ENCODE assay signal across 11 mouse cellular contexts in the genomic region with DNA sequence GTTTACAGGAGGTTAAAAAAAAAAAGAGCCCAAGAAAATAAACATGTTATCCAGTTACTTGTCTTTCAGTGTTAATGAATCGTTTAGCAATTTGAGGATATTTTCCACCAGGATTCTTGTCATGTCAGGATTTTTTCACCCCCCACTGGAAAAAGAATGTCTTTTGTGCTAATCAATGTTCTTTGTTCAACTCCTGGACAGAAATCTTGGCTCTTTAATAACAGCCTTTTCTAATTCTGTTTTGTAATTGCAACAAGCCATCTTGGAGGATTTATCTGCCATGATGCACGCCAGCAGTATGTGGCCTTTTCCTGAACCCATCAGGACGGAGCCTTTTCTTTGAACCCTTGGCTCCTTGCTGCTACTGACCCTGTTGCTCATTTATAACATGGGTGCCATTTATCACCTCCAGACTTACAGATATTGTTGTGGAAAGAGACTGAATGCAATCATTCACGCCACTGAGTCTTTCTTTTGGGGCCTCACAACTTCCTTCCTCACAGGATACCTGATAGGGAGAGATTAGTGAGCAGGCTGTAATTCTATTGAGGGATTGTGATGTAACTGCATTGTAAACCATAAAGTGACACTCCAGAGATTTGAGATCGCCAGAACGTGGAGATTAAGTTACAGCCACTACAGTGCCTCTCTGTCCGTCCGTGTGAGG.
A peak's percentile ranks its signal among the peaks of the same experiment; 100 is the strongest.
DNase-seq lines count a peak whose midpoint lies in the region; ATAC-seq and TF ChIP-seq lines count a peak whose summit lies in the region.
"Had no signal": no experiment of that assay in that cellular context is flagged by ENCODE, and none has a peak within 500 bp of the region (broad histone marks: within the 10 kb centered on the region; RNA-seq: fewer than 3 reads in every experiment).

No protein-coding gene starts in this region.

- WGBS in forebrain, embryonic 10.5 days, result 22% methylated on average over 8 of the region's 8 CpGs
- WGBS in forebrain, embryonic 15.5 days, result 14% methylated on average over 8 of the region's 8 CpGs
- 15% methylated on average over 8 of the region's 8 CpGs for WGBS in kidney, adult 2 months

- no peak overlapping the region for H3K9ac ChIP-seq in forebrain, embryonic 15.5 days (replicated peaks)
- H3K9ac ChIP-seq: embryonic facial prominence, embryonic 12.5 days; liver, embryonic 15.5 days had no signal

- ATAC-seq in forebrain, embryonic 15.5 days (replicated peaks), result no peak
- no peak for ATAC-seq in megakaryocyte-erythroid progenitor cell, adult 5-6 weeks (replicated peaks; ENCODE audit: low FRiP score, low TSS enrichment, poor library complexity, severe bottlenecking)

- peak overlapping the region; percentile 42 for H3K27ac ChIP-seq in forebrain, embryonic 10.5 days
- no peak overlapping the region for H3K27ac ChIP-seq in forebrain, embryonic 15.5 days (replicated peaks)
- no peak overlapping the region for H3K27ac ChIP-seq in kidney, adult 2 months (ENCODE audit: insufficient read depth, low read depth, low read length)
- H3K27ac ChIP-seq: embryonic facial prominence, embryonic 12.5 days; liver, embryonic 15.5 days had no signal

- H3K4me3 ChIP-seq in forebrain, embryonic 10.5 days, result no peak overlapping the region
- H3K4me3 ChIP-seq in forebrain, embryonic 15.5 days, result no peak overlapping the region
- no peak overlapping the region for H3K4me3 ChIP-seq in kidney, adult 2 months (ENCODE audit: insufficient read depth, low read depth, low read length)
- H3K4me3 ChIP-seq: embryonic facial prominence, embryonic 12.5 days; liver, embryonic 15.5 days had no signal

- no peak for TF ChIP-seq CTCF in kidney, adult 2 months (conservative IDR thresholded peaks at IDR 0.05; ENCODE audit: insufficient read depth, insufficient read length, low read depth, low read length)

- no peak overlapping the region for H3K4me2 ChIP-seq in forebrain, embryonic 15.5 days (replicated peaks)
- H3K4me2 ChIP-seq: embryonic facial prominence, embryonic 12.5 days; liver, embryonic 15.5 days had no signal

- no peaks in the 10 kb centered on the region for H3K36me3 ChIP-seq in forebrain, embryonic 10.5 days (replicated peaks)
- H3K36me3 ChIP-seq in forebrain, embryonic 15.5 days, result no peaks in the 10 kb centered on the region
- H3K36me3 ChIP-seq in kidney, adult 2 months (ENCODE audit: control insufficient read depth, insufficient read depth, low read length), result no peaks in the 10 kb centered on the region
- H3K36me3 ChIP-seq: embryonic facial prominence, embryonic 12.5 days; liver, embryonic 15.5 days had no signal

- no peaks in the 10 kb centered on the region for H3K27me3 ChIP-seq in forebrain, embryonic 10.5 days (ENCODE audit: poor library complexity, severe bottlenecking)
- H3K27me3 ChIP-seq in forebrain, embryonic 15.5 days, result no peaks in the 10 kb centered on the region
- H3K27me3 ChIP-seq in kidney, adult 2 months (replicated peaks; ENCODE audit: control insufficient read depth, insufficient read depth, low read length), result no peaks in the 10 kb centered on the region
- H3K27me3 ChIP-seq: embryonic facial prominence, embryonic 12.5 days; liver, embryonic 15.5 days had no signal

- DNase-seq in forebrain, embryonic 10.5 days (ENCODE audit: extremely low spot score, low spot score), result no peak
- DNase-seq in embryo, embryonic 9.5 days (ENCODE audit: extremely low spot score), result peak; percentile 48
- peak; percentile 79 for DNase-seq in kidney, adult 2 months
- peak; percentile 19 for DNase-seq in lung, postnatal 25 days (ENCODE audit: low spot score)
- DNase-seq in frontal cortex, postnatal 25 days (ENCODE audit: low spot score in 2 of 2), result no peak
- no peak for DNase-seq in left cerebral cortex, adult 9 months (ENCODE audit: low spot score in 2 of 2)
- DNase-seq: right cerebral cortex, postnatal 25 days had no signal

- H3K9me3 ChIP-seq in forebrain, embryonic 10.5 days, result no peaks in the 10 kb centered on the region
- no peaks in the 10 kb centered on the region for H3K9me3 ChIP-seq in forebrain, embryonic 15.5 days
- H3K9me3 ChIP-seq: embryonic facial prominence, embryonic 12.5 days; liver, embryonic 15.5 days had no signal

- TF ChIP-seq POLR2A in kidney, adult 2 months (IDR thresholded peaks at IDR 0.05; ENCODE audit: low read depth, low read length), result no peak

- peaks cover 22% of the 10 kb centered on the region for H3K4me1 ChIP-seq in forebrain, embryonic 10.5 days
- no peaks in the 10 kb centered on the region for H3K4me1 ChIP-seq in forebrain, embryonic 15.5 days
- no peaks in the 10 kb centered on the region for H3K4me1 ChIP-seq in kidney, adult 2 months (ENCODE audit: control insufficient read depth, insufficient read depth, low read length)
- H3K4me1 ChIP-seq: liver, embryonic 15.5 days had no signal

Comparison
In these comparisons a context has a peak if more than half of its experiments do, and no peak if none do; other contexts are left out.
1. DNase-seq: peak in embryo, embryonic 9.5 days (single experiment), kidney, adult 2 months (single experiment) and lung, postnatal 25 days (single experiment); none in forebrain, embryonic 10.5 days (single experiment), frontal cortex, postnatal 25 days (0 of 2) and left cerebral cortex, adult 9 months (0 of 2).